Mouse (Mus musculus) spleen, adult 2 months (tissue): Measurements from ENCODE around the gene Tsfm.

Experiments used
- CTCF ChIP-seq: fragments of 200-500 bp; IDR thresholded peaks from 2 replicates; pipeline ENCODE4 v1.5.1; 2011; ENCODE audit warnings: mild to moderate bottlenecking, inconsistent platforms; ENCODE audit not compliant: insufficient read depth, insufficient read length, insufficient replicate concordance; ENCODE audit errors: extremely low read depth
- POLR2A ChIP-seq: fragments of 200-500 bp; IDR thresholded peaks from 2 replicates; pipeline ENCODE4 v1.6.1; 2011; ENCODE audit warnings: low read depth, low read length, inconsistent platforms

- TF ChIP-seq POLR2A (no peak), CTCF (no peak)
Measured at GRCm38 (mm10) chr10:127002765-127003164, 27.9 kb downstream of the Tsfm start.
